Mouse (Mus musculus) G1E-ER4 (cell line): ENCODE results near the gene Tprn. TPM values are rescaled to one million over a fixed set of nuclear protein-coding genes. Genes with fewer than 3 reads are reported as not detected.

Experiments used
- GATA1 ChIP-seq: IDR thresholded peaks from one replicate; pipeline ENCODE4 v1.8.0; 2012; ENCODE audit warnings: low read length, inconsistent platforms
- polyA plus RNA-seq: library from polyadenylated mRNA; stranded (reverse); fragments of >175 nt; gene quantifications from 2 replicates; pipeline ENCODE4 v1.2.3, GENCODE M21; 2012

Tprn gene
- polyA plus RNA-seq, 1 experiment: 69.7 TPM

DNA sequence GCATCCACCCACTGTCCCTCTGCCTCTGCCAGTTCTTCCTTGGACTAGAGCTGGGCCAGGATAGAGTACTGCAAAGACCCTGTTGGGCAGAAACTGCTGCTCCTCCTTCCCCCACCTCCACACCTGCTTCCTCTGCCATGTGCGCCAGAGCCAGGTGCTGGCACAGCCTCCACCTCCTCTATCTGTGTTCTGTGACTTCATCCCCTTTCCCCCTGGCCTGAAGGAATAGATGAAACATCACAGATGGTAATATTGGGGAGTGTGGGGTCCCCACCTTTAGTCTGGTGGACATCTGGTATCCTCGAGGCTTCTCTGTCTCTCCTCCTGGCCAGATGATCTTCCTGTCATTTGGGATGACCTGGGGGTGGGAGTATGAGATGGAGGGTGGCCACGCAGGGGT is 41.0 kb downstream of the Tprn start:
- TF ChIP-seq GATA1: no peak

DNA sequence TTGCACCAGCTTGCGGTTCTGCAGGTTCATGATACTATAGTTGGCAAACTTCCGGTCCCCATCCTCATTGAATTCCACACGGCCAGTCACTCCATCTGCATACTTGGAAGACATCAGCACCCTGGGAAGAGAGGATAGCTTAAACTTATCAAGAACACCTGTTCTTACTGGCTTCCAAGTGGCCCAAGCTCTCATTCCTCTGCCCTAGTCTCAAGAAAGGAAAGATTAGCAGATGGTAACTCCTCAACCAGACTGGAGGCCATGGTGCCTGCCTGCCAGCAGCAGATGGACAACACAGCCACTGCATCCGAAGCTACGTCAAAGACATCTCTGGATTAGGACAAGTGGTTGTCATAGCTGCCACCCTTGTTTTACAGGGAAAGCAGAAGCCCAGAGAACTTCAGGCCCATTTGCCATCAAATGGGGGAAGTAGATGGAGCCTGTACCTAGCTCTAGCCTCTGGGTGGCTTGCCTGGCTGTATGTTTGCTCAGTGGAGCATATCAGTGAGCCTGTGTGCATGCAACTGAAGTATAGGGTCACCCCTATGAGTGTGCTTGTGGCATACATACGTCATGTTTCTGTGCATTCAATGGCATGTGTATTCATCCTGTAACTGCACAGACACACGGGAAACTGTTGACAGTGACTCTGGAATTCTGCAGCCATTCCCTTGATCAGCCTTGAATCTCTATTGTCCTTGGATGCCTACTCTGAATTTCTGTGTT is 41.7 kb downstream of the Tprn start:
- TF ChIP-seq GATA1: no peak

DNA sequence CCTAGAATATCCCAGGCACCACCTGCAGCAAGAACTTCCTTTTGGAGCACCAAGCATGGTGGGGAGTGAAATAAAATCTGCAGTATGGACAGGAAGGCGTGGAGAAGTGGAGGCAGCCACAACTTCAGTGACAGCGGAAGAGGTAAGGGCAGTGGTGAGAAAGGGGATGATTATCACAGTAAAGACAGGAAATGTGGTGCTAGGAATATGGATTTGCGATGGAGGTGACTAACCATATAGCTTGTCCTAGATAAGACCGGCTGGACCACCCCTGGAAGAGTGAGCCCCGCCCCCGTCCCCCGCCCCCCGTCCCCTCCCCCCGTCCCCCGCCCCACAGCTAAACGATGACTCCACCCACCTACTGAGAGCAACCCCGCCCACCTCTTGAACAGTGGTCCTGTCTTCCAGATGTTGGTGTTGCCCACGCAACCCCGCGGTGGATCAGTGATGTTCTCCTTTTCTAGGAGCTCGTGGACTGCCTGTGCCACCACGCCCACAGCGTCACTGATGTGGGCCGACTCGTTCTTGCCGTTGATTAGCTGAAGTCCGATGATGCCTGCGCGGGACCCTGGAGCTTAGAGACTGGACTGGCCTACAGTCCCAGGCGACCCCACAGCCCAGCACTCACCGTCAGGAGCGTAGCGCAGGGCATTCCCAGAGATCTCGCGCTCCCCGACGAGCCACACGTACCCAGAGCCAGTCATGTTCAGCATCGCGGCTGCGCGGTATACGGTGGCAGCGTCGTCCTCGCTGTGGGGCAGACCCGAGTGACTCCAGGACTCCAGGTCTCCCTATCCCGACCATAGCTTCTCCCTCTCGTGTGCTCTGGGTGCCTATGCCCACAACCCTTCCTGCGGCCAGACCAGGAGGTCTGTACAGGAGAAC is 42.5 kb downstream of the Tprn start:
- TF ChIP-seq GATA1: no peak

DNA sequence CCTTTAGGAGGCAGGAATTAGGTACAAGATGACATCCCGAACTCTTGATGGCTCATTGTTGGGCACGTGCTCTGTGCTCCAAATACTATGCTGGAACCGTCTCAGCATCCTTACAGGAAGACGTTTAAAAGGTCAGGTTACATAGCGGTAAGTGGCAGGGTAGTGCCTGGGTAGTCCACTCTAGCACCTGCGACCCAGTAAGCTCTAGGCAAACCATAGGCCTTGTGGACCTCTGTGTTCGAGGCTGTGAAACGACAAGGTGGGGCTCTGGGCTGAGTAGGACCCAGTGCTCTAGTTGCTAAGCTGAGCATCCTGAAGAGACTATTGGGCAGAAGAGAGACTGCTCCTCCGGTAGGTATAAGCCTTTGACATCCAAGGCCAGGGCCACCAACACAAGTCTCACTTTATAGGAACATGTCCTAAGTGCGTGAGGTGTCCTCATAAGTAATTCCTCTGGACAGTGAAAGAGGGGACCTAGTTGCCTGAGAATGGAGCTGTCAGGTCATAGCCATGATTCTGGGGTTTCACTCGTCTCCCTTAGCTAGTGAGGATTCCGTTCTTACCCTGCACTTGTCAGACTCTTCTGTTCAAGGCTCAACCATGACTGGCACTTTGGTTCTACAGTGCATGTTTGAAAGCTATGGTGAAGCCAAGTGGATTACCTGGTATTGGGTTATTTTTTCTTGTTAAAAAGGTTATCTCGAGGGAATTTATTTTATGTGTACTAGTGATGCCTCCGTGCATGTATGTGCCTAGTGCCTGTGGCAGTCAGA is 43.4 kb downstream of the Tprn start:
- no peak for TF ChIP-seq GATA1

DNA sequence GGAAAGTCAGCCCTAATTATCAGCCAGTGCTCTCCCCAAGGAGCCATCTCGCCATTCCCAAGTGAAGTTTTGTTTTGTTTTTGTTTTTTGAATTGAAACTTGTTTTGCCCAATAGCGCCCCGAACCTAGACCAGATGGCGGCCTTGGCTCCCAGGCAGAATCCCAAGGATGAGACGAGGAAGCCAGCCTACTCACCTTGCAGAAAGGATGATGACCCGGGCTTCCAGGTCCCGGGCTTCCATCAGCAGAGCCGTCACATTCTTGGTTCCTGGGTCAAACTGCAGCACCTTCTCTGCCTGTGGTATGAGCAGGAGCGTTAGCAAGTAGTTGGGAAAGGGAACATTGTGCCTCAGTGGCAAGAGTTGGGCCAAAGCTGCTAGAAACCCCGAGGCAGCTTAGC is 47.8 kb downstream of the Tprn start:
- no peak for TF ChIP-seq GATA1

DNA sequence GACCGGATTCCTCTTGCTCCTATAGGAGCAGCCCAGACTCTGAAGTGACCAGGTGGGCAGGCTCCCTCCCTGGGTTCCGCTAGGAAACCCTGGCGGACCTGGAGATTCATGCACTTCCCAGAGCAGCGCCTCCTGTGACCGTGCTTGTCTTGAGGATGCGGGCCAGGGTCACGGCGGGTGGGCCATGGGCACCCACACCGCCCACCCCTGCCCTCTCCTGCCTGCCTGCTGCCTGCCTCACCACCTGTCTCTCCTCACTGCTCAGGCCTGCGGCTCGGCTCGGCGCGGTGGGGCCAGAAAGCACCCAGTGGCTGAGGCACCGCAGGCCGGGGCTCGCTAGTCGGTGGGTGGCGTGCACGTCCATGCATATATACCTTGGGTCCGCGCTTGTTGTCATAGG is 48.6 kb downstream of the Tprn start:
- TF ChIP-seq GATA1: no peak

DNA sequence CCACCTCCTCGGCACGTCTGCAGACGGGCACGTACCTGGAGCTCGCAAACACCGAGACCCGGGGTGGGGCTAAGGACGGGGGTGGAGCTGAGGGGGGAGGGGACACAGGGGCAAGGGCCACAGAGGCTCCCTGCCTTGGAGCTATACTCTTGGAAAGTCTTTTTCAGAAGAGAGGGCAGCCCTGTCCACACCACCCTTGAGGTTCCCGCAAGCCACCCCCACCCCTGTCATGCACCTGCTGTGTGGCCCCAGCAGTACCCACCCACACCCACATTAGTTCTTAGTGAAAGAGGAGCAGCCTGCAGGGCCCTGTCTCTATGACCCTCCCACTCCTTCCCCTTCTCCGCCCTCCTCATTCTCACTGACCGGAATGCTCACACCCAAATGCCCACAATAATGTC is 49.1 kb downstream of the Tprn start:
- TF ChIP-seq GATA1: no peak

DNA sequence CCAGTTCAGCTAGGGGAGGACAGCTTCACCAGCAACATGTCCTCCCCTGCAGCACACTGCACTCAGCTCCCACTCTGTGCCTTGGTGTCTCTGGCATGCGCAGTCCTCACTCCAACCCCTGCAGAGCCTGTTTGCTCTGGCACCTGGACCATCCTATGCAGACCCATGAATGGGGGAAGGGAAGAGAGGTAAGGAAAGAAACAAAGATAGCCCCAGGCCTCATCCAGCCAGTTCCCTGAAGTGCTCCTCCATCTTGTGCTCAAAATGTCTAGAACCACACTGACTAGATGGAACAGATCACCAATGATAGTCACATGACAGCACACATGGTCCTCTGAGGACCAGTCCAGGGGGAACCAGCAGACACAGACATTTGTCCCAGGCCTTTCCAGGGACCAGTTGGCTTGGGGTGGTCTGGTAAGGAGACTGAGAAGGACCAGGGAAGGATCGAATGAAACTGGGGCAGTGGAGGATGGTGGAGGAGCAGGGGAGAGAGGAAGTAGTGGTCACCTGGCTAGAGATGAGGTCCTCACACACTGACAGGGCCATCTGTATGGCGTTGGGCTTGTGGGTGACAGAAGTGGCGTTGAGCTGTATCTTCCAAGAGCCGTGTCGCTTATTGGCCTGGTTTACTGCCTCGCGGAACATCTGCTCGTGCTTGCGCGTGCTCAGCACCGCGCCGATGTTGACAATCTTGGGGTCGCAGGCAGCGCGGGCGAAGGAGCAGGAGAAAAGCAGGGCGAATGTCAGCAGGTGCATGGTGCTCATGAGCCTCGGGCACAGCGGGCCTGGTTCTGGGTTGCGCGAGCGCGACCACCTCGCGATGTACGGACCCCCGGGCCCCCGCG is 55.9 kb downstream of the Tprn start:
- no peak for TF ChIP-seq GATA1

DNA sequence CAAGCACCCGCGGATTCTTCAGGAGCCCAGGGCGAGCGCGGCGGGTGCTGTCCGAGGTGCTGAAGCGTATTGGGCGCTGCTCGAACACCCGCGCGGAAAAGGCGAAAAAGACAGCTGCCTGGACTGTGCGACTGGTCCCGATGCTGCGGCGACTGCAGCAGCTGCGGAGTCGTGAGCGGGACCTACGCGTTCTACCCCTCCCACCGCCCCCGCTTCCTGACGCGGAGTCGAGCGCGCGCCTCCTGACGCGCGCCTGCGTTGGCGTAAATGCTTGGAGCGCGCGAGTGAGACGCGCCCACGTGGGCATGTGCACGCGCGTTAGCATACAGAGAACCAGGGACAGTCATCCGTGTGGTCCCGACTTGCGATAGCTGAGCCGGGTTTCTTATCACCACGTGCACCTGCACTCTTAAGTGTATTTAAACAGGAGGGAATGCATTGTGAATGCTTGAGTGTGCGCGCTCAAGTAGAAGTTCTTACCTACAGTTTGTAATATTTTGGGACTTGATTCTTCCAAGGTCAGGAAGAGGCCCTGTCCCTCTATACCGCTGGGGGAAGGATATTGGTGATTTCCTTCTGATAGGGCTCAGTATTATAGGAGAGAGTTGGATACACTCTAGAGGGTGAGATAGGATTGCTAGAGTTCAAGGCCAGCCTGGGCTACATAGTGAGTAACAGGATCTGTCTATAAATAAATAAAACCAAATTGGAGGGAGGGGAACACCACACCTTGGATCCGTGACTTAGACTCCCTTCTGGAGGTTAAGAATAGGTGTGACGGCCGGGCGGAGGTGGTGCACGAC is 56.8 kb downstream of the Tprn start, which contains the start of gene Grin1:
Gene Grin1, minus strand, starts transcription at position 217 of the 803 bp plus-strand sequence.
- TF ChIP-seq GATA1: no peak

Other genes starting within 250 kb of the Tprn start
- gene Nsmf, start 208.3 kb upstream of the Tprn start, polyA plus RNA-seq: 51.6 and 56.3 TPM in 2 replicates
- gene Entpd8, start 182.3 kb upstream of the Tprn start, polyA plus RNA-seq: not detected in 2 replicates
- gene Noxa1, start 167.5 kb upstream of the Tprn start, polyA plus RNA-seq: 0.06 and 0.18 TPM in 2 replicates
- gene Nrarp, start 81.9 kb upstream of the Tprn start, polyA plus RNA-seq: not detected in 2 replicates
- gene Tor4a, start 65.7 kb upstream of the Tprn start, polyA plus RNA-seq: 9.9 and 11.1 TPM in 2 replicates
- 26.4 and 34.1 TPM in 2 replicates for gene Nelfb, start 51.1 kb upstream of the Tprn start, polyA plus RNA-seq
- not detected in 2 replicates for gene Stpg3, start 48.0 kb upstream of the Tprn start, polyA plus RNA-seq
- gene Fam166a, start 43.9 kb upstream of the Tprn start, polyA plus RNA-seq: 0.09 TPM in 1 of 2 replicates, not detected in the other
- gene Tubb4b, start 37.9 kb upstream of the Tprn start, polyA plus RNA-seq: 462 and 587 TPM in 2 replicates
- not detected in 2 replicates for gene Slc34a3, start 28.3 kb upstream of the Tprn start, polyA plus RNA-seq
- 0.04 and 0.10 TPM in 2 replicates for gene Rnf224, start 25.8 kb upstream of the Tprn start, polyA plus RNA-seq
- 23.1 and 29.3 TPM in 2 replicates for gene Rnf208, start 20.4 kb upstream of the Tprn start, polyA plus RNA-seq
- gene Cysrt1, start 20.2 kb upstream of the Tprn start, polyA plus RNA-seq: not detected in 2 replicates
- gene AL732309.1, start 15.8 kb upstream of the Tprn start, polyA plus RNA-seq: 0.97 and 2.3 TPM in 2 replicates
- gene Tmem203, start 7.2 kb upstream of the Tprn start, polyA plus RNA-seq: 11.3 and 16.5 TPM in 2 replicates
- gene Ssna1, start 9.8 kb downstream of the Tprn start, polyA plus RNA-seq: 196 and 198 TPM in 2 replicates
- 25.4 and 26.3 TPM in 2 replicates for gene Anapc2, start 9.9 kb downstream of the Tprn start, polyA plus RNA-seq
- not detected in 2 replicates for gene Tmem210, start 25.5 kb downstream of the Tprn start, polyA plus RNA-seq
- not detected in 2 replicates for gene Lrrc26, start 27.3 kb downstream of the Tprn start, polyA plus RNA-seq
- gene Grin1, start 56.6 kb downstream of the Tprn start, polyA plus RNA-seq: 0.09 and 0.18 TPM in 2 replicates
- 18.5 and 26.0 TPM in 2 replicates for gene Man1b1, start 69.7 kb downstream of the Tprn start, polyA plus RNA-seq
- 5.0 and 7.6 TPM in 2 replicates for gene Dpp7, start 93.7 kb downstream of the Tprn start, polyA plus RNA-seq
- 36.3 and 46.3 TPM in 2 replicates for gene Uap1l1, start 103.1 kb downstream of the Tprn start, polyA plus RNA-seq
- gene Sapcd2, start 109.7 kb downstream of the Tprn start, polyA plus RNA-seq: 139 and 187 TPM in 2 replicates
- gene Entpd2, start 133.3 kb downstream of the Tprn start, polyA plus RNA-seq: not detected in 2 replicates
- not detected in 2 replicates for gene Npdc1, start 136.7 kb downstream of the Tprn start, polyA plus RNA-seq
- not detected in 2 replicates for gene Fut7, start 160.6 kb downstream of the Tprn start, polyA plus RNA-seq
- gene Abca2, start 166.1 kb downstream of the Tprn start, polyA plus RNA-seq: 9.2 and 9.9 TPM in 2 replicates
- gene Clic3, start 194.2 kb downstream of the Tprn start, polyA plus RNA-seq: not detected in 2 replicates
- gene Paxx, start 198.5 kb downstream of the Tprn start, polyA plus RNA-seq: 39.7 and 40.3 TPM in 2 replicates
- gene Ptgds, start 207.4 kb downstream of the Tprn start, polyA plus RNA-seq: not detected in 2 replicates
- gene Lcn12, start 231.3 kb downstream of the Tprn start, polyA plus RNA-seq: not detected in 2 replicates
- 25.8 and 49.8 TPM in 2 replicates for gene Fbxw5, start 238.1 kb downstream of the Tprn start, polyA plus RNA-seq
- 0.08 and 0.18 TPM in 2 replicates for gene C8g, start 239.1 kb downstream of the Tprn start, polyA plus RNA-seq